Mouse (Mus musculus): ENCODE data around the gene Gm11596. TPM values are rescaled to one million over a fixed set of nuclear protein-coding genes. Genes with fewer than 3 reads are reported as not detected.
"Not testable (repeated sequence)": the region's sequence is repeated elsewhere in the genome, so short reads cannot be mapped to it uniquely, and the experiment has no call there.

Gm11596 gene
- total and polyA plus RNA-seq, 2 experiments from 2014 or later = not detected

- no peaks in the 10 kb centered on the region for H3K9me3 ChIP-seq (ENCODE audit: low read length)
- DNase-seq (no peak), ATAC-seq (no peak)
- TF ChIP-seq CTCF (IDR thresholded peaks at IDR 0.05; ENCODE audit: low read depth) = no peak
- no peak within 1 kb of the TSS for H3K9ac ChIP-seq
- no peak within 1 kb of the TSS for H3K4me2 ChIP-seq (ENCODE audit: low read depth)
- 97% methylated on average over 2 of the region's 2 CpGs for WGBS
- no peak within 1 kb of the TSS for H3K27ac ChIP-seq (ENCODE audit: low read depth, low read length)
- no peaks in the 10 kb centered on the region for H3K36me3 ChIP-seq (ENCODE audit: insufficient read depth)
- H3K27me3 ChIP-seq (ENCODE audit: insufficient read depth, low read length) = no peaks in the 10 kb centered on the region
- no peaks in the 10 kb centered on the region for H3K4me1 ChIP-seq (ENCODE audit: insufficient read depth)
- H3K4me3 ChIP-seq (ENCODE audit: low read depth, low read length) = no peak within 1 kb of the TSS
These were observed 12.7 kb downstream of the Gm11596 start, which contains the start of gene Krtap4-8 for GRCm38 (mm10) chr11:99780604-99781003. Krtap4-8 (minus strand) TSS chr11:99780704.

DNA sequence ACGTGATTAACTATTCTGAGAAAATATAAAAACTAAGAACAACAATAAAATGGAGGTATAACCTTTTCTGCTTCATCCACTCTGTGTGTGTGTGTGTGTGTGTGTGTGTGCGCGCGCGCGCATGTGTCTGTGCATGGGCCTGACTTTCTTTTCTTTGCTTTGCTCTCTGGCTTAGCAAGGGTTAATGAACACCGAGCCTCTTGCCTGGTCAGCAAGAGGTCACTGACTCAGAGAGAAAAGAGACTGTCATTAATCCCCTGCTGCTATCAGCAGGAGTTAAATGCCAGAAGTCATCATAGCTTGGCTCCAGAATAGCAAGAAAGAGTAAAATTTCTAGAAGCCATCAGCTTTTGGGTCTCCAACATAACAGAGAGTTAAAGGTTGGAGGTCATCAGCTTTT lies 14.9 kb downstream of the Gm11596 start:
- H3K4me1 ChIP-seq (ENCODE audit: insufficient read depth) = no peaks in the 10 kb centered on the region
- no peak overlapping the region for H3K27ac ChIP-seq (ENCODE audit: low read depth, low read length)
- WGBS = 41% methylated on average over 7 of the region's 7 CpGs
- no peaks in the 10 kb centered on the region for H3K27me3 ChIP-seq (ENCODE audit: insufficient read depth, low read length)
- no peak overlapping the region for H3K9ac ChIP-seq
- ATAC-seq (no peak), DNase-seq (no peak)
- no peaks in the 10 kb centered on the region for H3K9me3 ChIP-seq (ENCODE audit: low read length)
- no peak for TF ChIP-seq CTCF (IDR thresholded peaks at IDR 0.05; ENCODE audit: low read depth)
- no peaks in the 10 kb centered on the region for H3K36me3 ChIP-seq (ENCODE audit: insufficient read depth)
- no peak overlapping the region for H3K4me3 ChIP-seq (ENCODE audit: low read depth, low read length)
- no peak overlapping the region for H3K4me2 ChIP-seq (ENCODE audit: low read depth)

GRCm38 (mm10) chr11:99772813-99773212 lies 20.5 kb downstream of the Gm11596 start, which contains the start of gene Gm11595:
Gm11595 (minus strand) TSS chr11:99772913.
- not testable (repeated sequence) for DNase-seq, H3K9ac ChIP-seq

GRCm38 (mm10) chr11:99768410-99768809 lies 24.9 kb downstream of the Gm11596 start:
- H3K9ac ChIP-seq = no peak overlapping the region
- no peaks in the 10 kb centered on the region for H3K27me3 ChIP-seq (ENCODE audit: insufficient read depth, low read length)
- no peaks in the 10 kb centered on the region for H3K9me3 ChIP-seq (ENCODE audit: low read length)
- no peak for TF ChIP-seq CTCF (IDR thresholded peaks at IDR 0.05; ENCODE audit: low read depth)
- no peak overlapping the region for H3K27ac ChIP-seq (ENCODE audit: low read depth, low read length)
- H3K36me3 ChIP-seq (ENCODE audit: insufficient read depth) = no peaks in the 10 kb centered on the region
- H3K4me1 ChIP-seq (ENCODE audit: insufficient read depth) = no peaks in the 10 kb centered on the region
- 70% methylated on average over 2 of the region's 2 CpGs for WGBS
- ATAC-seq (no peak), DNase-seq (no peak)
- H3K4me2 ChIP-seq (ENCODE audit: low read depth) = no peak overlapping the region
- H3K4me3 ChIP-seq (ENCODE audit: low read depth, low read length) = no peak overlapping the region

More at GRCm38 (mm10) chr11:99772813-99773212, 20.5 kb downstream of the Gm11596 start, which contains the start of gene Gm11595:
- H3K27me3 ChIP-seq (ENCODE audit: insufficient read depth, low read length); H3K36me3 ChIP-seq (ENCODE audit: insufficient read depth); H3K4me2 ChIP-seq (ENCODE audit: low read depth); ATAC-seq; H3K4me1 ChIP-seq (ENCODE audit: insufficient read depth); H3K27ac ChIP-seq (ENCODE audit: low read depth, low read length); H3K9me3 ChIP-seq (ENCODE audit: low read length); H3K4me3 ChIP-seq (ENCODE audit: low read depth, low read length): not testable (repeated sequence)

GRCm38 (mm10) chr11:99758877-99759276 lies 34.4 kb downstream of the Gm11596 start:
- ATAC-seq (no peak), DNase-seq (no peak)
- no peaks in the 10 kb centered on the region for H3K27me3 ChIP-seq (ENCODE audit: insufficient read depth, low read length)
- H3K4me3 ChIP-seq (ENCODE audit: low read depth, low read length) = no peak overlapping the region
- H3K27ac ChIP-seq (ENCODE audit: low read depth, low read length) = no peak overlapping the region
- no peaks in the 10 kb centered on the region for H3K9me3 ChIP-seq (ENCODE audit: low read length)
- 96% methylated on average over 1 of the region's 1 CpGs for WGBS
- TF ChIP-seq CTCF (IDR thresholded peaks at IDR 0.05; ENCODE audit: low read depth) = no peak
- H3K9ac ChIP-seq = no peak overlapping the region
- no peak overlapping the region for H3K4me2 ChIP-seq (ENCODE audit: low read depth)
- no peaks in the 10 kb centered on the region for H3K36me3 ChIP-seq (ENCODE audit: insufficient read depth)
- no peaks in the 10 kb centered on the region for H3K4me1 ChIP-seq (ENCODE audit: insufficient read depth)

- H3K36me3 ChIP-seq (ENCODE audit: insufficient read depth) = no peaks in the 10 kb centered on the region
- ATAC-seq = no peak
- 93% methylated on average over 3 of the region's 3 CpGs for WGBS
These were observed 49.3 kb downstream of the Gm11596 start for GRCm38 (mm10) chr11:99743985-99744384.

More at GRCm38 (mm10) chr11:99743985-99744384, 49.3 kb downstream of the Gm11596 start:
- no peak overlapping the region for H3K4me3 ChIP-seq (ENCODE audit: low read depth, low read length)
- DNase-seq = no peak
- H3K9ac ChIP-seq = no peak overlapping the region
- H3K4me1 ChIP-seq (ENCODE audit: insufficient read depth) = no peaks in the 10 kb centered on the region
- no peaks in the 10 kb centered on the region for H3K27me3 ChIP-seq (ENCODE audit: insufficient read depth, low read length)
- H3K27ac ChIP-seq (ENCODE audit: low read depth, low read length) = no peak overlapping the region
- no peaks in the 10 kb centered on the region for H3K9me3 ChIP-seq (ENCODE audit: low read length)
- no peak for TF ChIP-seq CTCF (IDR thresholded peaks at IDR 0.05; ENCODE audit: low read depth)
- no peak overlapping the region for H3K4me2 ChIP-seq (ENCODE audit: low read depth)

Other genes with a start within 250 kb of the Gm11596 start
Only the 30 nearest of the 43 such genes appear.
- gene Gm11938, start 190.2 kb downstream of the Gm11596 start, total RNA-seq (2014; rRNA removed) = not detected in 2 replicates
- gene Gm11938, start 190.2 kb downstream of the Gm11596 start, polyA plus RNA-seq (2015; fragmentation: Nextera tagmentation; extraction: Ambion mirVana) = not detected in 2 replicates
- not detected in 2 replicates for gene Gm11937, start 183.3 kb downstream of the Gm11596 start, total RNA-seq (2014; rRNA removed)
- not detected in 2 replicates for gene Gm11937, start 183.3 kb downstream of the Gm11596 start, polyA plus RNA-seq (2015; fragmentation: Nextera tagmentation; extraction: Ambion mirVana)
- not detected in 2 replicates for gene Krtap2-4, start 178.6 kb downstream of the Gm11596 start, total RNA-seq (2014; rRNA removed)
- not detected in 2 replicates for gene Krtap2-4, start 178.6 kb downstream of the Gm11596 start, polyA plus RNA-seq (2015; fragmentation: Nextera tagmentation; extraction: Ambion mirVana)
- gene Gm11562, start 173.0 kb downstream of the Gm11596 start, total RNA-seq (2014; rRNA removed) = not detected in 2 replicates
- gene Gm11562, start 173.0 kb downstream of the Gm11596 start, polyA plus RNA-seq (2015; fragmentation: Nextera tagmentation; extraction: Ambion mirVana) = not detected in 2 replicates
- not detected in 2 replicates for gene Krtap4-1, start 165.2 kb downstream of the Gm11596 start, total RNA-seq (2014; rRNA removed)
- not detected in 2 replicates for gene Krtap4-1, start 165.2 kb downstream of the Gm11596 start, polyA plus RNA-seq (2015; fragmentation: Nextera tagmentation; extraction: Ambion mirVana)
- not detected in 2 replicates for gene Krtap4-2, start 158.4 kb downstream of the Gm11596 start, total RNA-seq (2014; rRNA removed)
- gene Krtap4-2, start 158.4 kb downstream of the Gm11596 start, polyA plus RNA-seq (2015; fragmentation: Nextera tagmentation; extraction: Ambion mirVana) = not detected in 2 replicates
- not detected in 2 replicates for gene Krtap4-7, start 149.4 kb downstream of the Gm11596 start, total RNA-seq (2014; rRNA removed)
- gene Krtap4-7, start 149.4 kb downstream of the Gm11596 start, polyA plus RNA-seq (2015; fragmentation: Nextera tagmentation; extraction: Ambion mirVana) = not detected in 2 replicates
- gene Gm11555, start 143.2 kb downstream of the Gm11596 start, total RNA-seq (2014; rRNA removed) = not detected in 2 replicates
- gene Gm11555, start 143.2 kb downstream of the Gm11596 start, polyA plus RNA-seq (2015; fragmentation: Nextera tagmentation; extraction: Ambion mirVana) = not detected in 2 replicates
- gene Gm11563, start 134.5 kb downstream of the Gm11596 start, total RNA-seq (2014; rRNA removed) = not detected in 2 replicates
- gene Gm11563, start 134.5 kb downstream of the Gm11596 start, polyA plus RNA-seq (2015; fragmentation: Nextera tagmentation; extraction: Ambion mirVana) = not detected in 2 replicates
- gene Krtap4-6, start 127.5 kb downstream of the Gm11596 start, total RNA-seq (2014; rRNA removed) = not detected in 2 replicates
- not detected in 2 replicates for gene Krtap4-6, start 127.5 kb downstream of the Gm11596 start, polyA plus RNA-seq (2015; fragmentation: Nextera tagmentation; extraction: Ambion mirVana)
- gene Gm14190, start 102.7 kb downstream of the Gm11596 start, total RNA-seq (2014; rRNA removed) = not detected in 2 replicates
- gene Gm14190, start 102.7 kb downstream of the Gm11596 start, polyA plus RNA-seq (2015; fragmentation: Nextera tagmentation; extraction: Ambion mirVana) = not detected in 2 replicates
- gene Gm14180, start 59.2 kb downstream of the Gm11596 start, total RNA-seq (2014; rRNA removed) = not detected in 2 replicates
- gene Gm14180, start 59.2 kb downstream of the Gm11596 start, polyA plus RNA-seq (2015; fragmentation: Nextera tagmentation; extraction: Ambion mirVana) = not detected in 2 replicates
- not detected in 2 replicates for gene Gm11595, start 20.6 kb downstream of the Gm11596 start, total RNA-seq (2014; rRNA removed)
- gene Gm11595, start 20.6 kb downstream of the Gm11596 start, polyA plus RNA-seq (2015; fragmentation: Nextera tagmentation; extraction: Ambion mirVana) = not detected in 2 replicates
- gene Krtap4-8, start 12.8 kb downstream of the Gm11596 start, total RNA-seq (2014; rRNA removed) = not detected in 2 replicates
- gene Krtap4-8, start 12.8 kb downstream of the Gm11596 start, polyA plus RNA-seq (2015; fragmentation: Nextera tagmentation; extraction: Ambion mirVana) = not detected in 2 replicates
- gene Krtap4-9, start 8.3 kb downstream of the Gm11596 start, total RNA-seq (2014; rRNA removed) = not detected in 2 replicates
- not detected in 2 replicates for gene Krtap4-9, start 8.3 kb downstream of the Gm11596 start, polyA plus RNA-seq (2015; fragmentation: Nextera tagmentation; extraction: Ambion mirVana)
- not detected in 2 replicates for gene Gm11569, start 5.5 kb upstream of the Gm11596 start, total RNA-seq (2014; rRNA removed)
- not detected in 2 replicates for gene Gm11569, start 5.5 kb upstream of the Gm11596 start, polyA plus RNA-seq (2015; fragmentation: Nextera tagmentation; extraction: Ambion mirVana)
- gene Gm11554, start 11.0 kb upstream of the Gm11596 start, total RNA-seq (2014; rRNA removed) = not detected in 2 replicates
- not detected in 2 replicates for gene Gm11554, start 11.0 kb upstream of the Gm11596 start, polyA plus RNA-seq (2015; fragmentation: Nextera tagmentation; extraction: Ambion mirVana)
- 0.33 TPM in 1 of 2 replicates, not detected in the other for gene Krtap4-13, start 16.4 kb upstream of the Gm11596 start, total RNA-seq (2014; rRNA removed)
- gene Krtap4-13, start 16.4 kb upstream of the Gm11596 start, polyA plus RNA-seq (2015; fragmentation: Nextera tagmentation; extraction: Ambion mirVana) = not detected in 2 replicates
- gene Gm11564, start 22.2 kb upstream of the Gm11596 start, total RNA-seq (2014; rRNA removed) = not detected in 2 replicates
- not detected in 2 replicates for gene Gm11564, start 22.2 kb upstream of the Gm11596 start, polyA plus RNA-seq (2015; fragmentation: Nextera tagmentation; extraction: Ambion mirVana)
- gene 2300003K06Rik, start 44.6 kb upstream of the Gm11596 start, total RNA-seq (2014; rRNA removed) = not detected in 2 replicates
- gene 2300003K06Rik, start 44.6 kb upstream of the Gm11596 start, polyA plus RNA-seq (2015; fragmentation: Nextera tagmentation; extraction: Ambion mirVana) = not detected in 2 replicates
- not detected in 2 replicates for gene Krtap4-16, start 58.1 kb upstream of the Gm11596 start, total RNA-seq (2014; rRNA removed)
- gene Krtap4-16, start 58.1 kb upstream of the Gm11596 start, polyA plus RNA-seq (2015; fragmentation: Nextera tagmentation; extraction: Ambion mirVana) = not detected in 2 replicates
- gene Gm11568, start 64.5 kb upstream of the Gm11596 start, total RNA-seq (2014; rRNA removed) = not detected in 2 replicates
- gene Gm11568, start 64.5 kb upstream of the Gm11596 start, polyA plus RNA-seq (2015; fragmentation: Nextera tagmentation; extraction: Ambion mirVana) = not detected in 2 replicates
- not detected in 2 replicates for gene Gm11559, start 71.0 kb upstream of the Gm11596 start, total RNA-seq (2014; rRNA removed)
- not detected in 2 replicates for gene Gm11559, start 71.0 kb upstream of the Gm11596 start, polyA plus RNA-seq (2015; fragmentation: Nextera tagmentation; extraction: Ambion mirVana)
- not detected in 2 replicates for gene Krtap9-1, start 79.9 kb upstream of the Gm11596 start, total RNA-seq (2014; rRNA removed)
- not detected in 2 replicates for gene Krtap9-1, start 79.9 kb upstream of the Gm11596 start, polyA plus RNA-seq (2015; fragmentation: Nextera tagmentation; extraction: Ambion mirVana)
- gene Gm11567, start 85.7 kb upstream of the Gm11596 start, total RNA-seq (2014; rRNA removed) = not detected in 2 replicates
- not detected in 2 replicates for gene Gm11567, start 85.7 kb upstream of the Gm11596 start, polyA plus RNA-seq (2015; fragmentation: Nextera tagmentation; extraction: Ambion mirVana)
- not detected in 2 replicates for gene Krtap31-1, start 114.5 kb upstream of the Gm11596 start, total RNA-seq (2014; rRNA removed)
- not detected in 2 replicates for gene Krtap31-1, start 114.5 kb upstream of the Gm11596 start, polyA plus RNA-seq (2015; fragmentation: Nextera tagmentation; extraction: Ambion mirVana)
- gene Gm11565, start 121.3 kb upstream of the Gm11596 start, total RNA-seq (2014; rRNA removed) = not detected in 2 replicates
- not detected in 2 replicates for gene Gm11565, start 121.3 kb upstream of the Gm11596 start, polyA plus RNA-seq (2015; fragmentation: Nextera tagmentation; extraction: Ambion mirVana)
- not detected in 2 replicates for gene Krtap31-2, start 142.8 kb upstream of the Gm11596 start, total RNA-seq (2014; rRNA removed)
- not detected in 2 replicates for gene Krtap31-2, start 142.8 kb upstream of the Gm11596 start, polyA plus RNA-seq (2015; fragmentation: Nextera tagmentation; extraction: Ambion mirVana)
- not detected in 2 replicates for gene Krtap9-5, start 155.0 kb upstream of the Gm11596 start, total RNA-seq (2014; rRNA removed)
- not detected in 2 replicates for gene Krtap9-5, start 155.0 kb upstream of the Gm11596 start, polyA plus RNA-seq (2015; fragmentation: Nextera tagmentation; extraction: Ambion mirVana)
- gene Krtap29-1, start 185.6 kb upstream of the Gm11596 start, total RNA-seq (2014; rRNA removed) = not detected in 2 replicates
- gene Krtap29-1, start 185.6 kb upstream of the Gm11596 start, polyA plus RNA-seq (2015; fragmentation: Nextera tagmentation; extraction: Ambion mirVana) = not detected in 2 replicates